Mouse (Mus musculus) midbrain, postnatal 0 days (tissue): ENCODE measurements at regions not wholly inside any gene's neighbourhood (a gene's known extent, or its start where the extent isn't known, plus 50 kb on each side); places are given as distances from the start of the nearest gene placed in this dataset.
A peak's percentile ranks its signal among the peaks of the same experiment; 100 is the strongest.

Experiments used
- ATAC-seq: fragments of 200-750 bp; cut with Nextera tagmentation; 2 replicates; pipeline ENCODE4 v1.8.0; 2017; ENCODE audit warnings: moderate number of reproducible peaks, mild to moderate bottlenecking, moderate TSS enrichment, moderate library complexity; ENCODE audit not compliant: low FRiP score
- DNase-seq: peaks from one replicate; pipeline ENCODE4 v3.0.0-alpha.2; 2015; ENCODE audit warnings: low spot score
- H3K27ac ChIP-seq: fragments of 300-500 bp; sonication (generic); 2 replicates; pipeline ENCODE4 v1.5.1; 2014; ENCODE audit warnings: low read depth, mild to moderate bottlenecking, low read length, mixed read lengths
- H3K27me3 ChIP-seq: fragments of 300-500 bp; sonication (generic); 2 replicates; pipeline ENCODE4 v1.6.1; 2014; ENCODE audit warnings: low read length, control low read depth, mixed read lengths; ENCODE audit not compliant: insufficient read depth
- H3K36me3 ChIP-seq: fragments of 300-500 bp; sonication (generic); 2 replicates; pipeline ENCODE4 v1.6.1; 2014; ENCODE audit warnings: low read length, control low read depth, mixed read lengths; ENCODE audit not compliant: insufficient read depth
- H3K4me1 ChIP-seq: fragments of 300-500 bp; sonication (generic); 2 replicates; pipeline ENCODE4 v1.6.1; 2014; ENCODE audit warnings: mild to moderate bottlenecking, control low read depth, antibody characterized with exemption, low read length, mixed read lengths; ENCODE audit not compliant: insufficient read depth
- H3K4me2 ChIP-seq: fragments of 300-500 bp; sonication (generic); 2 replicates; pipeline ENCODE4 v1.6.1; 2014; ENCODE audit warnings: low read depth, mild to moderate bottlenecking, low read length, mixed read lengths; ENCODE audit not compliant: poor library complexity, severe bottlenecking
- H3K4me3 ChIP-seq: fragments of 300-500 bp; sonication (generic); 2 replicates; pipeline ENCODE4 v1.5.1; 2014; ENCODE audit warnings: low read depth, mild to moderate bottlenecking, low read length, moderate library complexity
- H3K9ac ChIP-seq: fragments of 300-500 bp; sonication (generic); replicated peaks from 2 replicates; pipeline ENCODE4 v1.6.1; 2014; ENCODE audit warnings: mild to moderate bottlenecking, low read length, moderate library complexity, mixed read lengths; ENCODE audit not compliant: poor library complexity, severe bottlenecking
- H3K9me3 ChIP-seq: fragments of 300-500 bp; sonication (generic); 2 replicates; pipeline ENCODE4 v1.6.1; 2016; ENCODE audit warnings: low read length, control low read depth
- CTCF ChIP-seq: IDR thresholded peaks from 2 replicates; pipeline ENCODE4 v1.5.1; 2016; ENCODE audit warnings: antibody characterized with exemption, mild to moderate bottlenecking
- WGBS: fragments of 180-500 bp; shearing (Covaris S2); extraction: QIAGEN DNeasy Blood & Tissue Kit; methylation state at CpG from one replicate; pipeline ENCODE4 v1.1.7; 2014; 5-methylcytosine and 5-hydroxymethylcytosine counted together

GRCm38 (mm10) chr5:144645367-144645766 lies 99.7 kb downstream of the Nptx2 start:
- no peak overlapping the region for H3K27ac ChIP-seq
- H3K4me2 ChIP-seq, result no peak overlapping the region
- WGBS, result 10% methylated on average over 3 of the region's 3 CpGs
- H3K27me3 ChIP-seq, result no peaks in the 10 kb centered on the region
- DNase-seq (peak; percentile 35), ATAC-seq (no peak; the same call in 1 of the 2 replicates)
- no peak for TF ChIP-seq CTCF
- H3K9ac ChIP-seq, result 0 out of 2 replicates have a peak overlapping the region, but pooled peaks have one; percentile 13
- H3K36me3 ChIP-seq, result no peaks in the 10 kb centered on the region
- peaks cover 2% of the 10 kb centered on the region; the same call in 1 of the 2 replicates for H3K4me1 ChIP-seq
- no peaks in the 10 kb centered on the region for H3K9me3 ChIP-seq
- H3K4me3 ChIP-seq, result no peak overlapping the region

- ATAC-seq (no peak), DNase-seq (no peak)
- Histone ChIP-seq H3K9ac (no peak overlapping the region), H3K27me3 (no peaks in the 10 kb centered on the region), H3K9me3 (no peaks in the 10 kb centered on the region), H3K4me1 (peaks cover 2% of the 10 kb centered on the region; the same call in 1 of the 2 replicates), H3K4me3 (no peak overlapping the region), H3K4me2 (no peak overlapping the region), H3K36me3 (no peaks in the 10 kb centered on the region), H3K27ac (no peak overlapping the region)
- WGBS, result 83% methylated on average over 12 of the region's 12 CpGs
- no peak for TF ChIP-seq CTCF
Observed at GRCm38 (mm10) chr5:144647311-144648104, 101.8 kb downstream of the Nptx2 start.

GRCm38 (mm10) chr5:144652231-144652630 lies 106.5 kb downstream of the Nptx2 start:
- no peak for TF ChIP-seq CTCF
- no peak for DNase-seq
- no peak for ATAC-seq
- Histone ChIP-seq H3K27me3 (no peaks in the 10 kb centered on the region), H3K9ac (no peak overlapping the region), H3K9me3 (no peaks in the 10 kb centered on the region), H3K4me2 (no peak overlapping the region), H3K4me3 (no peak overlapping the region), H3K36me3 (no peaks in the 10 kb centered on the region), H3K27ac (no peak overlapping the region), H3K4me1 (no peaks in the 10 kb centered on the region)
- 78% methylated on average over 5 of the region's 5 CpGs for WGBS

GRCm38 (mm10) chr5:144662031-144662430 lies 99.6 kb downstream of the Tmem130 start:
- H3K36me3 ChIP-seq, result no peaks in the 10 kb centered on the region
- no peak overlapping the region for H3K27ac ChIP-seq
- no peaks in the 10 kb centered on the region for H3K9me3 ChIP-seq
- DNase-seq (no peak), ATAC-seq (no peak)
- H3K27me3 ChIP-seq, result no peaks in the 10 kb centered on the region
- no peak overlapping the region for H3K9ac ChIP-seq
- TF ChIP-seq CTCF, result 0 out of 2 replicates have a peak, but pooled peaks have one; percentile 5
- 81% methylated on average over 3 of the region's 3 CpGs for WGBS
- H3K4me3 ChIP-seq, result no peak overlapping the region
- no peaks in the 10 kb centered on the region for H3K4me1 ChIP-seq
- H3K4me2 ChIP-seq, result no peak overlapping the region

- WGBS, result 82% methylated on average over 9 of the region's 9 CpGs
- no peak for TF ChIP-seq CTCF
- Histone ChIP-seq H3K36me3 (no peaks in the 10 kb centered on the region), H3K27me3 (no peaks in the 10 kb centered on the region), H3K4me1 (0 out of 2 replicates have a peak, but pooled peaks cover 6% of the 10 kb centered on the region), H3K9me3 (no peaks in the 10 kb centered on the region), H3K27ac (no peak overlapping the region), H3K4me2 (no peak overlapping the region), H3K9ac (no peak overlapping the region), H3K4me3 (no peak overlapping the region)
- DNase-seq, result no peak
- no peak for ATAC-seq
Observed at GRCm38 (mm10) chr5:144663981-144664380, 97.6 kb downstream of the Tmem130 start.

- Histone ChIP-seq H3K4me1 (0 out of 2 replicates have a peak, but pooled peaks cover 6% of the 10 kb centered on the region), H3K4me3 (no peak overlapping the region), H3K4me2 (no peak overlapping the region), H3K9ac (no peak overlapping the region), H3K9me3 (no peaks in the 10 kb centered on the region), H3K36me3 (no peaks in the 10 kb centered on the region), H3K27me3 (no peaks in the 10 kb centered on the region), H3K27ac (no peak overlapping the region)
- ATAC-seq, result no peak
- WGBS, result 89% methylated on average over 10 of the region's 10 CpGs
- TF ChIP-seq CTCF, result no peak
- no peak for DNase-seq
Observed at GRCm38 (mm10) chr5:144664571-144665295, 96.9 kb downstream of the Tmem130 start.
